Mouse (Mus musculus) stomach, postnatal 0 days (tissue): ENCODE measurements around the gene Rasgrp4. TPM values are rescaled to one million over a fixed set of nuclear protein-coding genes. Genes with fewer than 3 reads are reported as not detected.
A peak's percentile ranks its signal among the peaks of the same experiment; 100 is the strongest.

ENCODE experiments used
- ATAC-seq: fragments of 200-750 bp; cut with Nextera tagmentation; 2 replicates; pipeline ENCODE4 v1.8.0; 2017; ENCODE audit not compliant: low FRiP score, low TSS enrichment
- DNase-seq: peaks from one replicate; pipeline ENCODE4 v3.0.0-alpha.2; 2016; ENCODE audit warnings: low spot score
- H3K27ac ChIP-seq: fragments of 300-500 bp; sonication (generic); replicated peaks from 2 replicates; pipeline ENCODE4 v1.5.1; 2014; ENCODE audit warnings: mild to moderate bottlenecking, control low read depth
- H3K27me3 ChIP-seq: fragments of 300-500 bp; sonication (generic); 2 replicates; pipeline ENCODE4 v1.6.1; 2014; ENCODE audit warnings: low read length; ENCODE audit not compliant: control insufficient read depth, insufficient read depth
- H3K36me3 ChIP-seq: fragments of 300-500 bp; sonication (generic); 2 replicates; pipeline ENCODE4 v1.6.1; 2014; ENCODE audit warnings: low read length, mixed read lengths; ENCODE audit not compliant: control insufficient read depth, insufficient read depth
- H3K4me1 ChIP-seq: fragments of 300-500 bp; sonication (generic); replicated peaks from 2 replicates; pipeline ENCODE4 v1.6.1; 2014; ENCODE audit warnings: antibody characterized with exemption; ENCODE audit not compliant: control insufficient read depth, insufficient read depth
- H3K4me2 ChIP-seq: fragments of 300-500 bp; sonication (generic); replicated peaks from 2 replicates; pipeline ENCODE4 v1.6.1; 2014; ENCODE audit warnings: low read depth, mild to moderate bottlenecking, control low read depth, moderate library complexity
- H3K4me3 ChIP-seq: fragments of 300-500 bp; sonication (generic); 2 replicates; pipeline ENCODE4 v1.5.1; 2014; ENCODE audit warnings: low read depth, low read length, control low read depth
- H3K9ac ChIP-seq: fragments of 300-500 bp; sonication (generic); 2 replicates; pipeline ENCODE4 v1.6.1; 2014; ENCODE audit warnings: mild to moderate bottlenecking, low read length, control low read depth, mixed read lengths
- H3K9me3 ChIP-seq: fragments of 300-500 bp; sonication (generic); 2 replicates; pipeline ENCODE4 v1.6.1; 2016; ENCODE audit warnings: low read length; ENCODE audit not compliant: control insufficient read depth
- CTCF ChIP-seq: IDR thresholded peaks from 2 replicates; pipeline ENCODE4 v1.5.1; 2016; ENCODE audit warnings: antibody characterized with exemption, low read depth, mild to moderate bottlenecking, moderate library complexity
- EP300 ChIP-seq: optimal IDR thresholded peaks from 2 replicates; pipeline ENCODE3; 2016; ENCODE audit warnings: antibody characterized with exemption
- WGBS: fragments of 180-500 bp; shearing (Covaris S2); extraction: QIAGEN DNeasy Blood & Tissue Kit; methylation state at CpG from one replicate; pipeline ENCODE4 v1.1.7; 2014; 5-methylcytosine and 5-hydroxymethylcytosine counted together
- polyA plus RNA-seq: library from polyadenylated mRNA; unstranded; fragments of >200 nt; fragmentation: Nextera tagmentation; extraction: Ambion mirVana; gene quantifications from 2 replicates; pipeline ENCODE4 v1.2.1, GENCODE M21; 2015

The Rasgrp4 gene
- polyA plus RNA-seq: 0.15 and 0.35 TPM in 2 replicates

DNA sequence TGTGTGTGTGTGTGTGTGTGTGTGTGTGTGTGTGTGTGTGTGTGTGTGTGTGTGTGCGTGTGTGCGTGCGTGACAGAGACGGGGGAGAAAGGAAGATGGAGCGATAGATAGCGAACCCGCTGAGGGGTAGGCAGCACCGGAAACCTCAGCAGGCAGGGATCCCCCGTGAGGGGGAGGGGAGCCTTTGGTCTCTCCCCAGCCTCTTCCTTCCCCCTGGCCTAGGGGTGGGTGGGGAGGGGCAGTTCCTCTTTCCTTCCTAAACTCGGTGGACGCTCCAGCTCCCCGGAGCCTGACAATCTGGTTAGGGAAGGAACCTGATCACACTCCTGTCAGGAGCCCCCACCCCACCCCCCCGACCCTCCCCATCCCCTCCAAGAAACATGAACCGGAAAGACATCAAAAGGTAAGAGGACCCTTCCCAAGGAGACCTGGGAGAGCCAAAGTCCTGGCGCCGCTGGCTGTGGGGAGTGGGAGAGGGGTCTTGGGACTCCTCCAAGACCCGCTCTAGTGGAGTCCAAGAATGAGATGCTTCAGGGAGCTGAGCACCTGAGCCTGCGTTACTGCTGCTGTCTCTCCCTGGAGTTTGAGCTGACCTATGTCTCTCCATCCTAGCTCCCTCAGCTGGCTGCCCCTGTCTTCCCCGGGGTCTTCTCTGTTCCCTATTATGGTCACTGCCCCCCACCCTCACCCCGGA, at the start of gene Rasgrp4:
Gene Rasgrp4 (plus strand): TSS at position 159 of the 694 bp plus-strand sequence.
- no peak within 1 kb of the TSS for H3K4me3 ChIP-seq
- H3K9ac ChIP-seq: no peak within 1 kb of the TSS
- 3% methylated on average over 14 of the region's 20 CpGs for WGBS
- ATAC-seq (no peak), DNase-seq (no peak)
- no peak within 1 kb of the TSS for H3K27ac ChIP-seq
- no peaks in the 10 kb centered on the region for H3K9me3 ChIP-seq
- TF ChIP-seq EP300 (no peak), CTCF (no peak)
- no peaks in the 10 kb centered on the region for H3K4me1 ChIP-seq
- H3K4me2 ChIP-seq: peak within 1 kb of the TSS; percentile 41
- H3K36me3 ChIP-seq: no peaks in the 10 kb centered on the region
- no peaks in the 10 kb centered on the region for H3K27me3 ChIP-seq

DNA sequence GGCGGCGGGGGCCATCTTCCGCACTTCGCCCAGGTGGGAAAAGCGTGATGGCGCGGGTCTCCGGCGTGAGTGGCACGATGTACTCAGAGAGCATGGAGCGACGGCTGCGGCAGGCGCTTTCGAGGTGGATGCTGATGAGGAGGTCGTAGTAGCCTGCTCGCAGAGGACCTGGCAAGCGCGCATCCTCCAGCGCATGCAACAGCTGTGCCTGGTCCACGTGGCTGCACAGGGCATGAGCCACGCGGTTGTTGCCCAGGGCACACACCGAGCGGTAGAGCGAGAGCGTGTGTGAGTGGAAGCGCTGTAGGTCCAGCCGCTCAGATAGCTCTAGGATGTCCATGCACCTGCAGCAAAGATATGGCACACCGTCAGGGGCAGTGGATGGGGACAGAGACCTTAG, 48.7 kb upstream of the Rasgrp4 start:
- 91% methylated on average over 30 of the region's 30 CpGs for WGBS
- DNase-seq: no peak
- H3K9ac ChIP-seq: no peak overlapping the region
- no peak for TF ChIP-seq EP300
- no peak for TF ChIP-seq CTCF
- H3K27me3 ChIP-seq: no peaks in the 10 kb centered on the region
- no peak overlapping the region for H3K4me2 ChIP-seq
- no peaks in the 10 kb centered on the region for H3K4me1 ChIP-seq
- ATAC-seq: no peak
- no peak overlapping the region for H3K4me3 ChIP-seq
- no peaks in the 10 kb centered on the region for H3K9me3 ChIP-seq
- H3K27ac ChIP-seq: no peak overlapping the region
- H3K36me3 ChIP-seq: no peaks in the 10 kb centered on the region

DNA sequence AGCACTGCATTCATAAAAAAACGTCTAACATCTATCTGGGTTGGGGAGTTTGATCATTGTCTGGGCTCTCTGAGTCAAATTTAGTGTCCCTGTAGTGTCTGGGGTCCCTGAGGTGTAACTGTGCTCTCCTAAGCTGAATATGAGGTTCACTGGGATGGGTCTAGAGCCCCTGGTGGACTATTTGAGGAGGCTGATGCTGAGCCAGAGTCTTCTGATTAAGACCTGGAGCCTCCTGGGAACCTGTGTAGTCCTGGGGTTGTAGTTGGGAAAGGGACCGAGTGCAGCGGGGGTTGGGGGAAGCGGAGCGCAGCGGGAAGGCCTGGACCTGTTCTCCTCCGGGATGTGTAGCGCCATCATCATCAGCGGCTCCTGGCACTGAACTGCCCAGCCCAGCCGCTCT, 47.7 kb upstream of the Rasgrp4 start:
- DNase-seq (no peak), ATAC-seq (no peak)
- Histone ChIP-seq H3K4me3 (no peak overlapping the region), H3K9me3 (no peaks in the 10 kb centered on the region), H3K27ac (no peak overlapping the region), H3K27me3 (no peaks in the 10 kb centered on the region), H3K4me1 (no peaks in the 10 kb centered on the region), H3K4me2 (no peak overlapping the region), H3K9ac (no peak overlapping the region), H3K36me3 (no peaks in the 10 kb centered on the region)
- whole genome bisulfite sequencing: 90% methylated on average over 10 of the region's 10 CpGs
- TF ChIP-seq EP300 (no peak), CTCF (no peak)

DNA sequence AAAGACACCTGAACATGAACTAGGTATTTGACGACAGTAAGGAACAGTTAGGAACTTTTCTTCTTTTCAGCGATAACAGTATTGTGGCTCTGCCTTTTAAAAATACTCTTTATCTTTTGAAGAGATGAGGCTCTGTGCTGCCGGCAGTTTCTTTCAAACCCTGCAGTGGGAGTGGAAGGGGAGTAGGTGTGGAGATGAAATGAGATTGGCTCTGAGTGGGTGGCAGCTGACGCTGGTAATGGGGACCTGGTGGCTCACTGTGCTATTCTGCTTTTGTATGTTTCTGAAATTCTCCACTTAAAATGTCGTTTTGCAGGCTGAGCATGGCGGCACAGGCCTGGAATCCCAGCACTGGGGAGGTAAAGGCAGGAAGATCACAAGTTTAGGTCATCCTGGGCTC, 45.8 kb upstream of the Rasgrp4 start:
- no peaks in the 10 kb centered on the region for H3K27me3 ChIP-seq
- no peak overlapping the region for H3K4me3 ChIP-seq
- no peaks in the 10 kb centered on the region for H3K9me3 ChIP-seq
- H3K4me2 ChIP-seq: no peak overlapping the region
- TF ChIP-seq EP300 (no peak), CTCF (no peak)
- 66% methylated on average over 6 of the region's 6 CpGs for WGBS
- H3K9ac ChIP-seq: no peak overlapping the region
- H3K4me1 ChIP-seq: no peaks in the 10 kb centered on the region
- ATAC-seq (no peak), DNase-seq (no peak)
- H3K36me3 ChIP-seq: no peaks in the 10 kb centered on the region
- no peak overlapping the region for H3K27ac ChIP-seq

DNA sequence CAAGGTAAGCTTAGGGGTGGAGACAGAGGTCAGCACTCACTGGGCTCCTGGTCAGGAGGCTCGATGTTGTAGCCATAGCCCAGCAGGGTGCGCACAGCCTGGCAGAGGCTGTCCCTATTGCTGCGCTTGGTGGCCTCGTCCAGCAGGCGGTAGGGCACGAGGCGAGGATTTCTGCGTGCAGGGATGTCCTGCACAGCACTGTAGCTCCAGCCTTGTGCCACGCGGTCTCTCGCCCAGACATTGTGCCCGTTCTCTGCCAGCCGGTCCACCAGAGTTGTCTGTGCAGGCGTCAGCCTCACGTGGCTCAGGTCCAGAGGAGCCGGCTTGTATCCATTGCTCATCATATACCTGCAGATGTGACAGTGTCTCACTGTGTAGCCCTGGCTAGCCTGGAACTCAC, 37.5 kb upstream of the Rasgrp4 start:
- Histone ChIP-seq H3K9me3 (no peaks in the 10 kb centered on the region), H3K4me3 (no peak overlapping the region), H3K9ac (no peak overlapping the region), H3K36me3 (no peaks in the 10 kb centered on the region), H3K4me1 (no peaks in the 10 kb centered on the region), H3K27me3 (no peaks in the 10 kb centered on the region), H3K27ac (no peak overlapping the region), H3K4me2 (no peak overlapping the region)
- ATAC-seq (no peak), DNase-seq (no peak)
- 90% methylated on average over 16 of the region's 16 CpGs for WGBS
- TF ChIP-seq CTCF: no peak
- TF ChIP-seq EP300: no peak

DNA sequence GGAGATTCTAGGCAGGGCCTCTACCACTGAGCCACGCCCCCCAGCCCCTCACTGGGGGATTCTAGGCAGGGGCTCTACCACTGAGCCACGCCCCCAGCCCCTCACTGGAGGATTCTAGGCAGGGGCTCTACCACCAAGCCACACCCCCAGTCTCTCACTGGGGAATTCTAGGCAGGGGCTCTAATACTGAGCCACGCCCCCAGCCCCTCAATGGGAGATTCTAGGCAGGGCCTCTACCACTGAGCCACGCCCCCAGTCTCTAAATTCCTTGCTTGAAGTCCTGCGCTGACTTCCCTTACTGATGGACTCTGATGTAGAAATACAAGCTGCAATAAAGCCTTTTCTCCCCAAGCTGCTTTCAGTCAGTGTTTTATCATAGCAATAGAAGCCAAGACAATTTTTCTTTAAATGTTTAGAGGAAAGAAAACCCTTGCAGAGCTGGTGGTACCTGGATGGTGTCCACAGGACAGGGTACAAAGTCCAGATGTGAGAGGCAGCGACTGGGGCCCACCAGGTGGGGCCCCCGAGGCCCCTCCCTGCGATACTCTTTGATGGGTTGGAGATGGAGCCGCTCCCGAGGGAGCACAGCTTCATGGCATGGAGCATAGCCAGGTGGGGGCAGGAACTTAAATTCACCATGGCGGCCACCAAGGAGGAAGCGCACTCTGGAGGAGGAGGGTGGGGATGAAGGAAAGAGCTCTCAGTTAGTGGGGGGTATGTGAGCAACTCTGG, 33.2 kb upstream of the Rasgrp4 start:
- Histone ChIP-seq H3K4me3 (no peak overlapping the region), H3K4me1 (no peaks in the 10 kb centered on the region), H3K9ac (no peak overlapping the region), H3K4me2 (no peak overlapping the region), H3K36me3 (no peaks in the 10 kb centered on the region), H3K27me3 (no peaks in the 10 kb centered on the region), H3K9me3 (no peaks in the 10 kb centered on the region), H3K27ac (no peak overlapping the region)
- WGBS: 81% methylated on average over 12 of the region's 12 CpGs
- ATAC-seq (peak; percentile 24; the same call in 1 of the 2 replicates), DNase-seq (no peak)
- TF ChIP-seq EP300: no peak
- no peak for TF ChIP-seq CTCF
